Mouse (Mus musculus) stomach, embryonic 16.5 days (tissue): ENCODE data around the gene Gipc2. TPM values are rescaled to one million over a fixed set of nuclear protein-coding genes. Genes with fewer than 3 reads are reported as not detected.
A peak's percentile ranks its signal among the peaks of the same experiment; 100 is the strongest.

Source experiments
- ATAC-seq: fragments of 200-750 bp; cut with Nextera tagmentation; 2 replicates; pipeline ENCODE4 v1.8.0; 2017; ENCODE audit warnings: moderate number of reproducible peaks, moderate TSS enrichment; ENCODE audit not compliant: insufficient read depth, low FRiP score
- H3K27ac ChIP-seq: fragments of 300-500 bp; sonication (generic); 2 replicates; pipeline ENCODE4 v1.5.1; 2014; ENCODE audit warnings: low read length
- H3K27me3 ChIP-seq: fragments of 300-500 bp; sonication (generic); 2 replicates; pipeline ENCODE4 v1.6.1; 2014; ENCODE audit warnings: low read length, control low read depth, mixed read lengths; ENCODE audit not compliant: control insufficient read depth, insufficient read depth
- H3K36me3 ChIP-seq: fragments of 300-500 bp; sonication (generic); 2 replicates; pipeline ENCODE4 v1.6.1; 2014; ENCODE audit warnings: low read length; ENCODE audit not compliant: control insufficient read depth, insufficient read depth
- H3K4me1 ChIP-seq: fragments of 300-500 bp; sonication (generic); 2 replicates; pipeline ENCODE4 v1.6.1; 2014; ENCODE audit warnings: low read length, control low read depth, mixed read lengths; ENCODE audit not compliant: control insufficient read depth, insufficient read depth
- H3K4me2 ChIP-seq: fragments of 300-500 bp; sonication (generic); 2 replicates; pipeline ENCODE4 v1.6.1; 2014; ENCODE audit warnings: low read depth, low read length, mixed read lengths
- H3K4me3 ChIP-seq: fragments of 300-500 bp; sonication (generic); replicated peaks from 2 replicates; pipeline ENCODE4 v1.5.1; 2014; ENCODE audit warnings: mild to moderate bottlenecking, low read length
- H3K9ac ChIP-seq: fragments of 300-500 bp; sonication (generic); 2 replicates; pipeline ENCODE4 v1.6.1; 2014; ENCODE audit warnings: low read length
- H3K9me3 ChIP-seq: fragments of 300-500 bp; sonication (generic); replicated peaks from 2 replicates; pipeline ENCODE4 v1.6.1; 2016; ENCODE audit warnings: low read length, control low read depth; ENCODE audit not compliant: control insufficient read depth
- WGBS: fragments of 180-500 bp; shearing (Covaris S2); extraction: QIAGEN DNeasy Blood & Tissue Kit; methylation state at CpG from one replicate; pipeline ENCODE4 v1.1.7; 2014; 5-methylcytosine and 5-hydroxymethylcytosine counted together
- polyA plus RNA-seq: library from polyadenylated mRNA; unstranded; fragments of >200 nt; fragmentation: Nextera tagmentation; extraction: Ambion mirVana; gene quantifications from 2 replicates; pipeline ENCODE4 v1.2.1, GENCODE M21; 2015

The Gipc2 gene
- polyA plus RNA-seq, 1 experiment from 2014 or later, result 59.9 TPM

- H3K9ac ChIP-seq, result no peak overlapping the region
- H3K4me3 ChIP-seq, result no peak overlapping the region
- ATAC-seq, result no peak
- H3K4me2 ChIP-seq, result no peak overlapping the region
- H3K4me1 ChIP-seq, result no peaks in the 10 kb centered on the region
- H3K9me3 ChIP-seq, result no peaks in the 10 kb centered on the region
- H3K27me3 ChIP-seq, result no peaks in the 10 kb centered on the region
- no peak overlapping the region for H3K27ac ChIP-seq
- WGBS, result 81% methylated on average over 4 of the region's 4 CpGs
- 0 out of 2 replicates have a peak, but pooled peaks cover 2% of the 10 kb centered on the region for H3K36me3 ChIP-seq
These were observed 12.8 kb upstream of the Gipc2 start for GRCm38 (mm10) chr3:152178816-152179215.

- ATAC-seq, result no peak
These were observed 6.4 kb upstream of the Gipc2 start for GRCm38 (mm10) chr3:152172322-152172935.

GRCm38 (mm10) chr3:152171862-152172261 is 5.8 kb upstream of the Gipc2 start:
- Histone ChIP-seq H3K9me3 (no peaks in the 10 kb centered on the region), H3K4me2 (no peak overlapping the region), H3K4me1 (peaks cover 11% of the 10 kb centered on the region; the same call in 1 of the 2 replicates), H3K27me3 (no peaks in the 10 kb centered on the region), H3K36me3 (no peaks in the 10 kb centered on the region), H3K9ac (no peak overlapping the region), H3K27ac (no peak overlapping the region; the same call in 1 of the 2 replicates), H3K4me3 (no peak overlapping the region)
- ATAC-seq, result peak; percentile 45; the same call in 1 of the 2 replicates
- WGBS, result 40% methylated on average over 7 of the region's 7 CpGs

More at GRCm38 (mm10) chr3:152172322-152172935, 6.4 kb upstream of the Gipc2 start:
- Histone ChIP-seq H3K4me1 (peaks cover 8% of the 10 kb centered on the region; the same call in 1 of the 2 replicates), H3K27ac (no peak overlapping the region), H3K36me3 (no peaks in the 10 kb centered on the region), H3K27me3 (no peaks in the 10 kb centered on the region), H3K4me3 (no peak overlapping the region), H3K4me2 (no peak overlapping the region), H3K9me3 (no peaks in the 10 kb centered on the region), H3K9ac (no peak overlapping the region)
- WGBS, result 49% methylated on average over 7 of the region's 7 CpGs

- ATAC-seq, result 0 out of 2 replicates have a peak, but pooled peaks have one; percentile 20
- no peak overlapping the region for H3K4me3 ChIP-seq
- no peaks in the 10 kb centered on the region for H3K36me3 ChIP-seq
- peaks cover 11% of the 10 kb centered on the region for H3K4me1 ChIP-seq
- H3K27me3 ChIP-seq, result no peaks in the 10 kb centered on the region
- no peaks in the 10 kb centered on the region for H3K9me3 ChIP-seq
- H3K9ac ChIP-seq, result no peak overlapping the region
- no peak overlapping the region for H3K4me2 ChIP-seq
- 52% methylated on average over 2 of the region's 2 CpGs for WGBS
- no peak overlapping the region for H3K27ac ChIP-seq
These were observed 5.2 kb upstream of the Gipc2 start for GRCm38 (mm10) chr3:152171236-152171635.

- Histone ChIP-seq H3K9me3 (no peaks in the 10 kb centered on the region), H3K36me3 (no peaks in the 10 kb centered on the region), H3K4me3 (no peak overlapping the region), H3K27me3 (no peaks in the 10 kb centered on the region), H3K27ac (peak overlapping the region; percentile 6; the same call in 1 of the 2 replicates), H3K4me1 (peaks cover 16% of the 10 kb centered on the region), H3K9ac (no peak overlapping the region), H3K4me2 (no peak overlapping the region)
- ATAC-seq, result no peak
- WGBS, result 12% methylated on average over 1 of the region's 1 CpGs
These were observed 4.4 kb upstream of the Gipc2 start for GRCm38 (mm10) chr3:152170407-152170806.

- H3K4me3 ChIP-seq, result no peak overlapping the region
- ATAC-seq, result no peak
- H3K4me2 ChIP-seq, result no peak overlapping the region
- H3K36me3 ChIP-seq, result no peaks in the 10 kb centered on the region
- no peak overlapping the region for H3K9ac ChIP-seq
- H3K9me3 ChIP-seq, result no peaks in the 10 kb centered on the region
- WGBS, result 96% methylated on average over 10 of the region's 10 CpGs
- H3K27me3 ChIP-seq, result no peaks in the 10 kb centered on the region; the same call in 1 of the 2 replicates
- H3K27ac ChIP-seq, result no peak overlapping the region
- peaks cover 16% of the 10 kb centered on the region for H3K4me1 ChIP-seq
These were observed 2.0 kb upstream of the Gipc2 start for GRCm38 (mm10) chr3:152168007-152168406.

- WGBS, result 23% methylated on average over 29 of the region's 29 CpGs
- Histone ChIP-seq H3K27ac (no peak overlapping the region), H3K27me3 (no peaks in the 10 kb centered on the region; the same call in 1 of the 2 replicates), H3K4me1 (peaks cover 13% of the 10 kb centered on the region), H3K36me3 (no peaks in the 10 kb centered on the region), H3K9me3 (no peaks in the 10 kb centered on the region), H3K9ac (peak overlapping the region; percentile 30; the same call in 1 of the 2 replicates), H3K4me3 (peak overlapping the region; percentile 18; the same call in 1 of the 2 replicates), H3K4me2 (peak overlapping the region; percentile 42)
- no peak for ATAC-seq
These were observed 845 bp upstream of the Gipc2 start for GRCm38 (mm10) chr3:152166699-152167451.

- H3K9ac ChIP-seq, result peak overlapping the region; percentile 72
- peak; percentile 87 for ATAC-seq
- no peaks in the 10 kb centered on the region for H3K36me3 ChIP-seq
- H3K4me1 ChIP-seq, result peaks cover 7% of the 10 kb centered on the region
- no peaks in the 10 kb centered on the region for H3K9me3 ChIP-seq
- peak overlapping the region; percentile 81 for H3K4me2 ChIP-seq
- peak overlapping the region; percentile 55 for H3K4me3 ChIP-seq
- no peaks in the 10 kb centered on the region; the same call in 1 of the 2 replicates for H3K27me3 ChIP-seq
- 3% methylated on average over 53 of the region's 53 CpGs for WGBS
- H3K27ac ChIP-seq, result peak overlapping the region; percentile 52
These were observed 505 bp downstream of the Gipc2 start for GRCm38 (mm10) chr3:152165351-152166098.
